8 mouse cellular contexts compared by ENCODE assay signal in the genomic region with DNA sequence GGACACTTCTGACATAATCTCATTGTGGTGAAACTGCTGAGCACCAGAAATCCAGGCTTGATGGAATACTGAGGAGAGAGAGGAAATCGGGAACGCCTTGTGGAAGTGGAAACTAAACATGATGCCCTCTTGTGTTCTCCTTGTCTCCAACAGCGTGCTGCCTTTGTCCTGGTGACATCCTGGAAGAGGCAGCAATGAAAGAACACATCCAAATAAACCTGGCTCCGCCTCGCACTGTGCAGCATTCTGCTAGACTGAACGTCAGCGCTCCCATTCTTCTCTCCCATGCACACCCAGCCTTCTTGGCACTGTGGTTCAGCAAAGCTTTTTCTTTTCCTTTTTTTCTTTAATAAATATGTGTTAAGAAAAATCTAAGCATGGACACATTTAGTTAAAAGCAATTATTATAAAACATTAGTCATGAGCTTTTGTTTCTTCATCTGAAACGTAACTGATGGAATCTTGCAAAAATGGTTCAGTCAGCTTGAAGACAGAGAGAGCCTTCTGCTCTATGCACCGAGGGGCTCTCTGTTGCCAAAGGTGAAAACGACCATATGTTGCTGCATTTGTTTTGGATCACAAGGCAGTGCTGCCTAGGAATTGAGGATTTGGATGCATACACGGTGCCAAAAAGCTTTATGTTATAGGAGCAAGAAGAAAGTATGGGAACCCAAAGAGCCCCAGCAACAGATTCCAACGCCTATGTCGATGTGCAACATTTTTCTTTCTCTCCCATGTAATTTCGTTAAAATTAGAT.
DNase-seq lines count a peak whose midpoint lies in the region; ATAC-seq and TF ChIP-seq lines count a peak whose summit lies in the region.

No protein-coding gene starts in this region.

- no peak for ATAC-seq in heart, embryonic 16.5 days (replicated peaks; ENCODE audit: extremely low read depth, insufficient read depth, low FRiP score)
- ATAC-seq in forebrain, embryonic 16.5 days, result peak; percentile 88
- no peak for ATAC-seq in limb, embryonic 14.5 days (ENCODE audit: low FRiP score, low read depth)
- ATAC-seq in intestine, embryonic 16.5 days, result no peak

- peak overlapping the region; percentile 33; the same call in 1 of the 2 replicates for H3K4me2 ChIP-seq in heart, embryonic 16.5 days (ENCODE audit: low read depth, low read length)
- H3K4me2 ChIP-seq in forebrain, embryonic 16.5 days (ENCODE audit: low read length), result peak overlapping the region; percentile 22
- H3K4me2 ChIP-seq in limb, embryonic 14.5 days (replicated peaks; ENCODE audit: low read depth, low read length, severe bottlenecking), result 0 out of 2 replicates have a peak overlapping the region, but pooled peaks have one; percentile 4
- H3K4me2 ChIP-seq in intestine, embryonic 16.5 days (ENCODE audit: low read depth, low read length), result no peak overlapping the region

- no peaks in the 10 kb centered on the region for H3K36me3 ChIP-seq in heart, embryonic 16.5 days (ENCODE audit: control insufficient read depth, insufficient read depth)
- H3K36me3 ChIP-seq in forebrain, embryonic 16.5 days (ENCODE audit: control insufficient read depth, insufficient read depth), result no peaks in the 10 kb centered on the region
- no peaks in the 10 kb centered on the region for H3K36me3 ChIP-seq in limb, embryonic 14.5 days (ENCODE audit: control insufficient read depth, insufficient read depth, low read length)
- H3K36me3 ChIP-seq in intestine, embryonic 16.5 days (ENCODE audit: control insufficient read depth, insufficient read depth, low read length), result no peaks in the 10 kb centered on the region

- H3K27me3 ChIP-seq in heart, embryonic 16.5 days (ENCODE audit: control insufficient read depth, insufficient read depth, low read length), result no peaks in the 10 kb centered on the region
- H3K27me3 ChIP-seq in forebrain, embryonic 16.5 days (replicated peaks; ENCODE audit: control insufficient read depth, insufficient read depth, low read length), result no peaks in the 10 kb centered on the region
- no peaks in the 10 kb centered on the region for H3K27me3 ChIP-seq in limb, embryonic 14.5 days (ENCODE audit: control insufficient read depth, insufficient read depth, low read length)
- no peaks in the 10 kb centered on the region for H3K27me3 ChIP-seq in intestine, embryonic 16.5 days (replicated peaks; ENCODE audit: control insufficient read depth, insufficient read depth, low read length)

- intact Hi-C loops in heart, postnatal 14 days (cut with DNase I), result no loop called here

- no peak for DNase-seq in heart, postnatal 14 days
- peak; percentile 75 for DNase-seq in cerebellum, adult 11 months
- DNase-seq in limb, embryonic 14.5 days (ENCODE audit: low spot score), result peak; percentile 5
- DNase-seq in gastrocnemius, postnatal 25 days, result no peak
- no peak for DNase-seq in adrenal gland, adult (ENCODE audit: inconsistent age in 2 of 2, low spot score in 1 of 2)

- 0 out of 2 replicates have a peak, but pooled peaks cover 2% of the 10 kb centered on the region for H3K4me1 ChIP-seq in heart, embryonic 16.5 days (ENCODE audit: control insufficient read depth, insufficient read depth, low read length)
- H3K4me1 ChIP-seq in forebrain, embryonic 16.5 days (replicated peaks; ENCODE audit: control insufficient read depth, insufficient read depth, low read length), result peaks cover 14% of the 10 kb centered on the region
- H3K4me1 ChIP-seq in limb, embryonic 14.5 days (ENCODE audit: control insufficient read depth, insufficient read depth, low read length), result peaks cover 14% of the 10 kb centered on the region
- H3K4me1 ChIP-seq in intestine, embryonic 16.5 days (ENCODE audit: control insufficient read depth, insufficient read depth, low read length), result no peaks in the 10 kb centered on the region

- no peak overlapping the region for H3K4me3 ChIP-seq in heart, embryonic 16.5 days (ENCODE audit: low read length)
- H3K4me3 ChIP-seq in forebrain, embryonic 16.5 days (replicated peaks; ENCODE audit: low read length), result no peak overlapping the region
- no peak overlapping the region for H3K4me3 ChIP-seq in limb, embryonic 14.5 days (replicated peaks; ENCODE audit: low read length)
- H3K4me3 ChIP-seq in intestine, embryonic 16.5 days (ENCODE audit: low read length), result no peak overlapping the region

- no peak for TF ChIP-seq POLR2A in limb, embryonic 14.5 days (IDR thresholded peaks at IDR 0.05; ENCODE audit: borderline replicate concordance, extremely low read depth, insufficient read depth, insufficient read length)

- H3K9me3 ChIP-seq in heart, embryonic 16.5 days (replicated peaks; ENCODE audit: control insufficient read depth, low read length), result no peaks in the 10 kb centered on the region
- no peaks in the 10 kb centered on the region for H3K9me3 ChIP-seq in forebrain, embryonic 16.5 days (ENCODE audit: control insufficient read depth, low read length)
- no peaks in the 10 kb centered on the region for H3K9me3 ChIP-seq in limb, embryonic 14.5 days (ENCODE audit: control insufficient read depth, low read length)
- H3K9me3 ChIP-seq in intestine, embryonic 16.5 days (ENCODE audit: control insufficient read depth, low read length), result no peaks in the 10 kb centered on the region

- no peak overlapping the region for H3K9ac ChIP-seq in heart, embryonic 16.5 days (ENCODE audit: low read length)
- H3K9ac ChIP-seq in forebrain, embryonic 16.5 days (replicated peaks; ENCODE audit: low read depth, low read length), result no peak overlapping the region
- H3K9ac ChIP-seq in limb, embryonic 14.5 days (ENCODE audit: low read depth, low read length, severe bottlenecking), result no peak overlapping the region
- no peak overlapping the region for H3K9ac ChIP-seq in intestine, embryonic 16.5 days (ENCODE audit: low read depth, low read length)

- no peak overlapping the region for H3K27ac ChIP-seq in heart, embryonic 16.5 days (ENCODE audit: low read length)
- peak overlapping the region; percentile 68 for H3K27ac ChIP-seq in forebrain, embryonic 16.5 days (ENCODE audit: low read length)
- H3K27ac ChIP-seq in limb, embryonic 14.5 days (replicated peaks; ENCODE audit: low read depth, low read length), result no peak overlapping the region
- no peak overlapping the region; the same call in 1 of the 2 replicates for H3K27ac ChIP-seq in intestine, embryonic 16.5 days (ENCODE audit: low read length)

- 64% methylated on average over 14 of the region's 14 CpGs for WGBS in heart, embryonic 16.5 days
- 33% methylated on average over 14 of the region's 14 CpGs for WGBS in forebrain, embryonic 16.5 days
- WGBS in limb, embryonic 14.5 days, result 62% methylated on average over 14 of the region's 14 CpGs
- 66% methylated on average over 14 of the region's 14 CpGs for WGBS in intestine, embryonic 16.5 days

Comparison
In these comparisons a context has a peak if more than half of its experiments do, and no peak if none do; other contexts are left out.
1. DNase-seq: peak in cerebellum, adult 11 months (single experiment) and limb, embryonic 14.5 days (single experiment); none in heart, postnatal 14 days (0 of 2), gastrocnemius, postnatal 25 days (single experiment) and adrenal gland, adult (0 of 2).